Mouse (Mus musculus) frontal cortex, adult (tissue): ENCODE measurements around the gene Ins2.

Experiments used
- ATAC-seq: cut with Nextera tagmentation; 2 replicates; pipeline ENCODE4 v1.9.2; 2017; ENCODE audit warnings: mild to moderate bottlenecking, moderate library complexity, mixed read lengths; ENCODE audit not compliant: low TSS enrichment

Gene Ins2

DNA sequence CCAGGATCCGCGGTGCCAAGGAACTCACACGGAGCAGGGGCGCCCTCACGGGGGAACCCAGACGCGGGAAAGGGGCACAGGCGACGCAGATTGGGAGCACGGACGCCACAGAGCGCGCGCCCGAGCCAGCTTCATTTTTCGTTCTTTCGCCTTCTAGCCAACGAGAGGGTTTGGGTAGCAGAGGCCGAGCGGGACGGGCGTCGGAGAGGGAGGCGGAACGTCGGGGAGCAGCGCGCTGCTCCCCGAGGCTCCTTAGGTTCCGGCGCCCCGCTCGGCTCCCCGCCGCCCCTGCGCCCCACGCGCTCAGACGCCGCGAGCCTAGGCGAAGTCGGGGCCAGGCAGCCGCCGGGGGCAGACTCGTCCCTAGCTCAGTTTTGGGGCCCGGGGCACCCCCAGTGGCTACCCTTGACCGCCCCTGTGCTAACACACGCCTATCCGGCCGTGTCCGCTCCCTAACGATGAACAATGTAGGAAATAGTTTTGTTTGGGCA lies 79.2 kb downstream of the Ins2 start:
- no peak for ATAC-seq

DNA sequence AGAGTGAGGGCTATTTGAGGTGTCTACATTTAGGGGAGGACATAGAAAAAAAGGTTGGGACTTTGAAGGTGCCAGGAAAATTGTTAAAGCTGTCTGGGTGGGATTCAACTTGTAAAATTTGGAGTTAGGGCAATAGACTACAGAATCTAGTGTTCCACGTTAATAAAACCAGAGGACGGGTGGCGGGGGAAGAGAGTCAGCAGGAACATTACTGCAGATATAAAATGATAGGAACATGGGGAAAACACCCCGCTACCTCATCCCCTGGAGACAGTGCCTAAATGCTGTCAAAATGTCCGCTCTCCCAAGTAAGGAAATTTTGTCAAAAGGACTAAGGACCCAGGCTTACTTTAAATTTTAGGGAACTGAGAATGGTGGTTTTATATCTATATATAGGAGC lies 80.0 kb downstream of the Ins2 start:
- no peak for ATAC-seq

- ATAC-seq = no peak
Measured at GRCm38 (mm10) chr7:142661811-142662210, 81.4 kb downstream of the Ins2 start.

GRCm38 (mm10) chr7:142661046-142661445 lies 82.1 kb downstream of the Ins2 start:
- ATAC-seq = no peak

DNA sequence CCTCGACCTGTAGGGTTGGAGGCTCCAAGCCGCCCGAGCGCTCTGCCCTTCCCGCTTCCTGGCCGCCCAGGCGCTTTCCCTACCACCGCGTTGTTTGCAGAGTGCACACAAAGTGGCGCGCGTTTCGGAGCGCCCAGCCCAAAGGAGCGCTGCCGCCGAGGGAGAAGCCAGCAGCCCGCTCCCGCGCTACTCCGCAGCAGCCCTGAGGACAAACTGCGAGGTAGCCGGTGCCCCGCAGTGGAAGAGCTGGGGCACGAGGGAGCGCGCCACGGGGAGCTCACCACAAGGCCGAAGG lies 82.6 kb downstream of the Ins2 start:
- no peak for ATAC-seq

DNA sequence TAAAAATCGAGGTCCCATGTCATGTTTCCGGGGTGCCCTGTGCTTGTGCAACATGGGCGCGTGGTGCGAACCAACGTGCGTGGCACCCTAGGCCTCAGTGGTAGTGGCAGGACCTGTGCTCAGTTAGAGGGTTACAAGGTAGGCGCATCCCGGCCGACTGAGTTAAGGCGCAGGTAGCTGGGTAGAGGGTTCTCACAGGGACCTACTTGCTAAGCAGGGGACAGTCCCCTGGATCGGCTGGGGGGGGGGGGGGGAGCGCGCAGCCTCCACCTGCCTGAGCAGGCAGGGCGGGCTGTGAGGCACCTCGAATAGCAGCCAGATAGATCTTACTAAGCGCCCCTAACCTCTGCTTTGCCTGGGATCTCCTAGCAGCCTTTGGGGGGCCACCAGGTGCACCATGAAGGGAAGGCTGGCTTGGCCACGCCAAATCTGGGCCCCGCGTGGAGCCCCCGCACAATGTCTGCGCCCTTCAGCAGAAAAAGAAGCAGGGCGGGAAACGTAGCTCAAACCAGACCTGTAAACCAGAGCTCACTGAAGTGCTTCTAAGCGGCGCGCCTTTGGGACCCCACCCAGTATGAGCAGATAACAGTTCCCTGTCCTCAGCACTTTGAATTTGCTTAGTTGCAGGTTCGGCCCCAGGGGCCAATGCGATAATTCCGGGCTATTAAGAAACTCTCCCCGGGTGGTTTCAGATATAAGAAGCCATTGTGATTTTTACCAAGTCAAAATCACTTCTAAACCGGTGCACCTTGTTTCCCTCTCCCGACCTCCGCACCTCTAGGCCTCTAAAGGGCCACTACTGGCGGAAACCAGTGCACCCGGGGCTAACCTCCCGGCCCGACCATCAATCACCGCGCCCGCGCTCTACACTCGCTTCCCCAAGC lies 83.2 kb downstream of the Ins2 start:
- ATAC-seq = no peak

- ATAC-seq = no peak
Measured at GRCm38 (mm10) chr7:142659181-142659681, 84.0 kb downstream of the Ins2 start.

DNA sequence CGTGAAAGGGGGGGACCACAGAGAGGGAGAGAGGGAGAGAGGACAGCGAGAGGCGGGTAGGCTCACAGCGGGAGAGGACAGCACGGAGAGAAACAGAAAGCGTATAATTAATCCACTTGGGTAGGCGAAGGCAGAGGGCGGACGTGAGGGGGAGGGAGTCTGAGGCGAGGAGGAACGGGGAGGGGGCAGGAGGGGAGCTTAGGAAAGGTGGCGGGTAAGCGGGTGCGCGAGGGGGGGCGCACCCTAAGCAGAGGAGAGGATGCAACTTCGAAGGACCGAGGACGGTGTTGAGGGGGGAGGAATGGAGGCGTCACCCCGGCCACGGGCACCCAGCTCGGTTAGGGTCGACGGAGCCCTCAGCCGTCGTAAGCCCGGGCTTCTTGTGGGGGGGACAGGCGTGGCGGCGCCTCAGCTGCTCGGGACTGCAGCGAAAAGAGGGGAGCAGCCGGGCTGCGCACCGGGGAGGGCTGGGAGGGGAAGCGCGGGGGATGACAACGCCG lies 84.5 kb downstream of the Ins2 start:
- ATAC-seq = no peak

GRCm38 (mm10) chr7:142657821-142658614 lies 85.2 kb downstream of the Ins2 start:
- no peak for ATAC-seq

DNA sequence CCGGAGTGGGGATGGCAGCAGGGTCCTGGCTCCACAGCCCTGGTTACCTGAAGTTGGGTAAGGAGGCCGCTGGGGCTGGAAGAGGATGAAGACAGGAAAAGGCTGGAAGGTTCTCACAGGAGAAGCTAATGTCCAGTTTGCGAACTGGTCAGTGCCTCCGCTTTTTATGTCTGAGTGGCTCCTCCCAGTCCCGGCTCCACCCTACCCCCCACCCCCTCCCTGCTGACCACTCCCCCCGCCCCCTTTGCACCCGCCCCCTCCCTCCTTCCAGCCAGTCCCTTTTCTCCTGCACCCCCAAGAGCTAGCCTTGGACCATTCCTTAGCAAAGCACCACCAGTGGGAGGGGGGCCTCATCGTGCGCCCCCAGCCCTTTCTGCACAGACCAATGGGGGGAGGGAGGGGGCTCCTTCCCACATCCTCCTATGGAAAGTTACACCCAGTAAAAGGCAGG lies 85.8 kb downstream of the Ins2 start:
- ATAC-seq = no peak

DNA sequence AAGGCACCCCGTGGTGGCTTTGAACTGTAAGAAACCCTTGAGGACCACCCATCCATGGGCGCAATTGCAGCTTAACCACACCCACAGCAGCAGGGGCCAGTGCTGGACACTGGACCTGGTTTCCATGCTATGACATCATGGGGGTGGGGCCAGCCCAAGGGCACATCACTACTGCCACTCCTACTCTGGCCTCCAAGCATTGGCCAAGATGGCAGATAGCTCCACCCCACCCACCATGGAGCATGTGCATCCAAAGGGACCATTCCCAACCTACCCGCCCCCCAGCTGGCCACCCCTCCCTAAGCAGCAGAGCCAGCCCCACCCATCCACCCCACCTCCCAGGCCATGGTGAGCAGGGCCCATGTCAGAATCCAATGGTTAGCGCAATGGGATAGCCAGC lies 87.1 kb downstream of the Ins2 start:
- ATAC-seq = no peak

DNA sequence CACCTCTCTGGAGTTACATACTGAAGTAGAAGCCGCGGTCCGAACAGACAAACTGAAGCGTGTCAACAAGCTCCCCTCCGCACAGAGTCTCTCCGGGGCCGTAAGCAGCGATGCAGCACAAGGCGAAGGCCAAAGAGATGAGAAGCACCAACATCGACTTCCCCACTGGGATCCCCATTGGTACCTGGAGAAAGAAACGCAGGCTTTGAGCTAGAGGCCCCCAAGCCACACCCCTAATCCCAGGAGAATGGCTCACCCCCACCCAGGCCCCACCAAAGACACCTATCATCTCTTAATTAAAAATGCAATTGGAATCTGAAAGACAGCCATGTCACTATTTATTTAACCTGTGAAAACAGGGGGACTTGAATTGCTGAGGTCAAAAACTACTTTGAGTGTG lies 87.5 kb downstream of the Ins2 start:
- ATAC-seq = no peak

- ATAC-seq = no peak
Measured at GRCm38 (mm10) chr7:142653726-142654125, 89.5 kb downstream of the Ins2 start.

GRCm38 (mm10) chr7:142646676-142647075 lies 96.5 kb downstream of the Ins2 start:
- no peak for ATAC-seq

DNA sequence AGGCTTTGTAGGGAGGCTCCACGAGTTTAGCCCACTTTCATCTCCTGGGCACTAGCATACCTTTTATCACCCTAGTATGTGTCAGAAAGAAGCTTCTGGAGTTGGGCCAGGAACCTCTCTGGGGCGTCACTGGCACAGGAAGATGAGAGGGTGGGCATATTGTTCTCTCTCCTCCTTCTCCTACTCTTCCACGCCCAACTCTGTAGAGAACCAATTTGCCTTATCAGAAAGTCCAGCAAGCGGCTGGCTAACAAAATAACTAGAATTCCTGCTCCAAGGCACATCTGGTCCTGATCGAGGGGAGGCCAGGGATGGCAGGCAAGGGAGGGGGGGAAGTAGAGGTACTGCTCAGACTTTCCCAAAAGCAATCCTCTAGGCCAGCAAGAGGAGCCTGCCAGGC lies 98.1 kb downstream of the Ins2 start:
- ATAC-seq = no peak

GRCm38 (mm10) chr7:142636178-142636577 lies 107.0 kb downstream of the Ins2 start:
- ATAC-seq = no peak

- ATAC-seq = no peak
Measured at GRCm38 (mm10) chr7:142630691-142631090, 112.5 kb downstream of the Ins2 start.

DNA sequence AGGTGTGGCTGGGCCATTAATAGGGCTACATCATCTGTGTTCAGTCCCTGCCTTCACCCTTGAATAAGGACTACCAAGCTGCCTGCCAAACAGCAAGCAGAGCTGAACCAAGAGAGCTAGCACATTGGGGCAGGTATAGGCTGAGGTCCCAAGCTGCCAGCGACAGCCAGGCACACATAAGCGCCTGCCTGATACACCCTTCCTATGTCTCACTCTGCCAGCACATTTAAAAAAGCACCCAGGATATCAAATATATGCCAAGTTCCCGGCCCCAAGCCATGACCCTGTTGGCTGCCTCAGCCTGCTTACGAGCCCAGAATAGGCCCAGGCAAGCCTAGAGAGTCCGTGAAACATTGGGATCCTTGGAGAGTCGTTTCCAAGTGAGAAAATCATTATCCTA lies 113.4 kb downstream of the Ins2 start:
- no peak for ATAC-seq
